Mouse (Mus musculus): ENCODE results near the gene AU018091.

DNA sequence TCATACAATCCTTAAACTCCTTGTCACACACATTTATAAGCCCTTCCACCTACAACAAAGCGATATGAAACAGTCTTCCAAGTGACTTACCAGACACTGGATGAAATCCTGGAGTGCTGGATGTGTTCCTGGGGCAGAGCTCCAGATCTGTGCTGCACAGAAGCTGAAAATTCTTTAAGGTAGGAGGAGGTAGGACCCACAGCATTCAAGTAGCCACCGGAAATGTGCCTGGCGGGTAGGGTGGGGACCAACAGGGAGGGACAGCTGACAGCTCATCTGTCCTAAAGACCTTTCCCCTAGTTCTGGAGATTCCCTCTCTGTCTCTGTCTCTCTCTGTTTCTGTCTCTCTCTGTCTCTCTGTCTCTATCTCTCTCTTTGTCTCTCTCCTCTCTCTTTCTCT lies at the start of gene AU018091:
- TF ChIP-seq CTCF (IDR thresholded peaks at IDR 0.05; ENCODE audit: control insufficient read depth, insufficient read depth, insufficient read length) (no peak), MAX (IDR thresholded peaks at IDR 0.05) (no peak), USF1 (IDR thresholded peaks at IDR 0.05; ENCODE audit: low read depth) (no peak), FOSL1 (IDR thresholded peaks at IDR 0.05; ENCODE audit: insufficient read depth, low read length, poor library complexity, severe bottlenecking) (no peak), MYOD1 (IDR thresholded peaks at IDR 0.05; ENCODE audit: control insufficient read depth, insufficient read length, low read depth) (no peak), MYOG (IDR thresholded peaks at IDR 0.05; ENCODE audit: control insufficient read depth, extremely low read depth, insufficient read length) (no peak), CEBPB (IDR thresholded peaks at IDR 0.05; ENCODE audit: low read depth) (no peak)
